Mouse (Mus musculus): ENCODE measurements around the gene Iqsec3. TPM values are rescaled to one million over a fixed set of nuclear protein-coding genes. Genes with fewer than 3 reads are reported as not detected.

Gene Iqsec3
- polyA plus RNA-seq, 1 experiment, result 0.09 TPM

DNA sequence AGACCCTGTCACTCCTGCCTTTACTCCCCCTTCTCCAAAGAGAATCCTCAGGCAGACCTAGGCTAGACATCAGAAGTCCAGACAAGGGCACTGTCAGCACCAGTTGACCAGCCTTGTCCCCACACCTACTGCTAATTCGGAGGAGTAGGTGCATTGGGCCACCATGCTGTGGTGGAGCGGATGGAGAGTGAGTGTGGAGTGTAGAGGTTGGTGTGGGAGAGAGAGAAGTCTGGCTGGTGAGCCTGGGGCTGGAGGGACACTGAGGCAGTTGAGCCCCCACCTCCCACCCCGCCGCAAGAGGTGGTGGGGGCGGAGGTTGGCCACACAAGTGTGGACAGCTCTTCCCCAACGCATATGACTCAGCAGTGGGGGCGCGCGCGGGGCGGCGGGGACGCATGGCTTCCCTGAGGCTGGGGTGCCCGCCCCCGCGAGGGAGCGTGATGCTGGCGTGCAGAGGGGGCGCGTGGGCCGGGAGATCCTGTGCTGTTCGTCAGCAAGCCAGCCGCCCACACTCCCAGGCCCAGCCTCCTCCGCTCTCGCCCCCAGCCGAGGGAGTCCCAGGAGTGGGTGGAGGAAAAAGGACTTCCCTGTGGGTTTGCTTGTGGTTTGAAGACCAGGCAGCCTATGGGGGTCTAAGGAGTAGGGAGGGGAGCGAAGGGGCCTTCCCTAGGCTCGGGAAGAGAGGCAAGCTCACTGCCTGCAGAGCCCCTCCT, 10.7 kb downstream of the Iqsec3 start:
- Histone ChIP-seq H3K27me3 (ENCODE audit: control insufficient read depth, insufficient read depth, insufficient read length) (no peaks in the 10 kb centered on the region), H3ac (ENCODE audit: control insufficient read depth, insufficient read length, low read depth) (no peak overlapping the region), H3K79me2 (ENCODE audit: control insufficient read depth, insufficient read depth) (no peaks in the 10 kb centered on the region), H3K36me3 (ENCODE audit: control insufficient read depth, insufficient read depth) (no peaks in the 10 kb centered on the region), H3K4me3 (ENCODE audit: insufficient read depth, poor library complexity, severe bottlenecking) (no peak overlapping the region), H3K79me3 (ENCODE audit: low read depth) (no peaks in the 10 kb centered on the region)
- TF ChIP-seq MAX (IDR thresholded peaks at IDR 0.05), result no peak
- TF ChIP-seq USF1 (IDR thresholded peaks at IDR 0.05; ENCODE audit: low read depth), result no peak
- TF ChIP-seq CTCF (IDR thresholded peaks at IDR 0.05; ENCODE audit: control insufficient read depth, insufficient read depth, insufficient read length), result no peak
- TF ChIP-seq FOSL1 (IDR thresholded peaks at IDR 0.05; ENCODE audit: insufficient read depth, low read length, poor library complexity, severe bottlenecking), result no peak
- no peak for TF ChIP-seq CEBPB (IDR thresholded peaks at IDR 0.05; ENCODE audit: low read depth)
- TF ChIP-seq MYOD1 (IDR thresholded peaks at IDR 0.05; ENCODE audit: control insufficient read depth, insufficient read length, low read depth), result no peak
- no peak for TF ChIP-seq MYOG (IDR thresholded peaks at IDR 0.05; ENCODE audit: control insufficient read depth, extremely low read depth, insufficient read length)

DNA sequence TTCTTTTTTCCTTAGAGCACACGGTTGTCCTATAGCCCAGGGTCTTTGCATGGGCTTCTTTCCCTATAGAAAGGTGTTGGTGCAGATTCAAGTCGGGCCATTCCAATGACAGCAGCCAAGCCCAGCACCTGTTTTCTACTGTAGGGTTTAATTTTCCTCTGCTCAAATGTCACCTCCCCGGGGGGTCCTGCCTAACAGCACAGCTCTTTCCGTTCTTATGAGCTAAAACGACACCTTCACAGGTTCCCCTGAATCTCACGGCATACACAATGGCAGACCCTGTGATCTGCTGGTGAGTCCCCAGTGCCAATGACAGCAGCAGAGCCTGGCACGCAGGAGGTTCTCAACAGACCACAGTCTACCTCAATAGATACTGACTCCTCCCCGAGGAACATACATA, 16.1 kb downstream of the Iqsec3 start:
- TF ChIP-seq MYOG (IDR thresholded peaks at IDR 0.05; ENCODE audit: control insufficient read depth, extremely low read depth, insufficient read length), result no peak
- no peak for TF ChIP-seq USF1 (IDR thresholded peaks at IDR 0.05; ENCODE audit: low read depth)
- no peak for TF ChIP-seq MYOD1 (IDR thresholded peaks at IDR 0.05; ENCODE audit: control insufficient read depth, insufficient read length, low read depth)
- TF ChIP-seq CTCF (IDR thresholded peaks at IDR 0.05; ENCODE audit: control insufficient read depth, insufficient read depth, insufficient read length), result no peak
- TF ChIP-seq MAX (IDR thresholded peaks at IDR 0.05), result no peak
- no peak for TF ChIP-seq CEBPB (IDR thresholded peaks at IDR 0.05; ENCODE audit: low read depth)
- TF ChIP-seq FOSL1 (IDR thresholded peaks at IDR 0.05; ENCODE audit: insufficient read depth, low read length, poor library complexity, severe bottlenecking), result no peak
- no peaks in the 10 kb centered on the region for H3K36me3 ChIP-seq (ENCODE audit: control insufficient read depth, insufficient read depth)
- H3ac ChIP-seq (ENCODE audit: control insufficient read depth, insufficient read length, low read depth), result no peak overlapping the region
- H3K79me2 ChIP-seq (ENCODE audit: control insufficient read depth, insufficient read depth), result no peaks in the 10 kb centered on the region
- no peaks in the 10 kb centered on the region for H3K79me3 ChIP-seq (ENCODE audit: low read depth)
- no peaks in the 10 kb centered on the region for H3K27me3 ChIP-seq (ENCODE audit: control insufficient read depth, insufficient read depth, insufficient read length)
- no peak overlapping the region for H3K4me3 ChIP-seq (ENCODE audit: insufficient read depth, poor library complexity, severe bottlenecking)

DNA sequence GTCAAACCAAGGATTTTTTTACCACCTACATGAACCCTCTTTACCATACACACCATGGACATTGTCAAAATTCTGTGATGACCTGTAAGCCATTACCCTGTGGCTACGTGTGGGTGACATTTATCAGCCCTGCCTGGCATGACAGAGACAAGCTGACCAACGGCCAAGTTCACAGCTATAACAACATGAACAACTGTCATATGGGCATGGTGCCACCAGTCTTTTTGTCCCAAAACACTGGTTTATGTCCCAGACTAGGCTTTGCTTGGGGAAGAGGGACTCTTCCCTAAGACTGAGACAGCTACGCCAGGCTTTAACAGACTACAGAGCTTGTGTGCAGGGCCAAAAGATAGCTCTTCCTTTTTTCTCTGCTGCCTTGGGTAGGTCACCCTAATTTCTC, 16.8 kb downstream of the Iqsec3 start:
- TF ChIP-seq FOSL1 (IDR thresholded peaks at IDR 0.05; ENCODE audit: insufficient read depth, low read length, poor library complexity, severe bottlenecking) (no peak), USF1 (IDR thresholded peaks at IDR 0.05; ENCODE audit: low read depth) (no peak), MYOD1 (IDR thresholded peaks at IDR 0.05; ENCODE audit: control insufficient read depth, insufficient read length, low read depth) (no peak), MYOG (IDR thresholded peaks at IDR 0.05; ENCODE audit: control insufficient read depth, extremely low read depth, insufficient read length) (no peak), CTCF (IDR thresholded peaks at IDR 0.05; ENCODE audit: control insufficient read depth, insufficient read depth, insufficient read length) (no peak)
- Histone ChIP-seq H3K79me3 (ENCODE audit: low read depth) (no peaks in the 10 kb centered on the region), H3K79me2 (ENCODE audit: control insufficient read depth, insufficient read depth) (no peaks in the 10 kb centered on the region), H3K36me3 (ENCODE audit: control insufficient read depth, insufficient read depth) (no peaks in the 10 kb centered on the region), H3K4me3 (ENCODE audit: insufficient read depth, poor library complexity, severe bottlenecking) (no peak overlapping the region), H3K27me3 (ENCODE audit: control insufficient read depth, insufficient read depth, insufficient read length) (no peaks in the 10 kb centered on the region), H3ac (ENCODE audit: control insufficient read depth, insufficient read length, low read depth) (no peak overlapping the region)

DNA sequence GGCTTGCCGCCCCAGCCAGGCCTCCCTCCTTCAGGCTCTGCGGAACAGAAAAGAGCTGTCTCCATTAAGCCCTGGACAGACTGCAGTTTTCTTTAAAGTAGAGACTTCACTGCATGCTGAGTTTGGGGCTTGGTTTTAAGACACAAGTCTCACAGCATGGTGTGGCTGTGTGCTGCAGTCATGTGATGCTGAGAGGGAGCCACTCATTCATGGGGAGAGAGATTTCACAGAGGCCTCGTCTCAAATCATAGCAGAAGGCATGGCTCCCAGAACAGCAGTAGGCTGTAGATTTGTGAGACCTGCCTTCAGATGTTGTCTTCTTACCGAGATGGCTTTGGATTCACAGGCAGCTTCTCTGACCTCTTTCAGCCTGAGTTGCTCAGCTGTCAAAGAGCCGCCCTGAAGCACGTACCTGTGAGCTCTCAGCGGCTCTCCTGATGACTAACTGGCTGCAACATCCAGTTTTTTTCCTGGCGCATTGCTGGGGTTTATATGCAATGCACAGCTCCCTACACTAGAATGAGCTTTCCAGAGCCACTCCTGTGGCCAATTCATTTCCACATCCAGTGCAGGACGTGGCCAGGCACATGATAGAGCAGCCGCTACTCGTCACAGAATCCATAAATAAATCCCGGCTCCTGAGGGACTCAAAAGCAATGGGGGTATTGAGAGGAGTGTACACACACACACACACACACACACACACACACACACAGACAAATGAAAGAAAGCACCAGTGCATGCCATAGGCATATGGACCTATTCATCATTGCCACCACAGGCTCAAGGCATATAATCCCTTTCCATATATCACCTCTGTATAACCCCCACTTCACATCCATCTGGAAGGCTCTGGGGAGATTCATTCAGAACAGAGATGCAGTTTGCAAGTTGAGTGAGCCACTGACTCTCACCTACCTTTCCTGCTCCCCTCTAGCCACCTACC, 18.7 kb downstream of the Iqsec3 start:
- Histone ChIP-seq H3K4me3 (ENCODE audit: insufficient read depth, poor library complexity, severe bottlenecking) (no peak overlapping the region), H3K79me3 (ENCODE audit: low read depth) (no peaks in the 10 kb centered on the region), H3K79me2 (ENCODE audit: control insufficient read depth, insufficient read depth) (no peaks in the 10 kb centered on the region), H3K36me3 (ENCODE audit: control insufficient read depth, insufficient read depth) (no peaks in the 10 kb centered on the region), H3ac (ENCODE audit: control insufficient read depth, insufficient read length, low read depth) (no peak overlapping the region), H3K27me3 (ENCODE audit: control insufficient read depth, insufficient read depth, insufficient read length) (no peaks in the 10 kb centered on the region)
- no peak for TF ChIP-seq CEBPB (IDR thresholded peaks at IDR 0.05; ENCODE audit: low read depth)

DNA sequence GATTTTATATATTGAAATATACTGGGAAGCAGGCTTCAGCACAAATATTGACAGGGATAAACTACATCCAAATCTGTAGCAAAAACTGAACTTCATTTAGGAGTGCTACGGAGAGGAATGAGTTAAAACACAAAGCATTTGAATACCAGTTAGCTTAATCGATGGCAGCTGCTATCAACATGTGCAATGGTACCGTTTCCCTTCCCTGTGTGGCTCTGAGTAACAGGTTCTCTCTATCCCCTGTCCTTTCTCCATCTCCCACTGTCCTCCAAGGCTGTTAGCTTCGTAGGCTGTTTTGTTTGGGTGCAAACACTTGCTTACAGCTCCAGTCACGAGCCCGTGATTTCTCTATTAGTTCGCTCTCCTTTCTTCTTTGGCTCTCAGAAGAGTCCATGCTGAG, 19.7 kb downstream of the Iqsec3 start:
- Histone ChIP-seq H3K27me3 (ENCODE audit: control insufficient read depth, insufficient read depth, insufficient read length) (no peaks in the 10 kb centered on the region), H3ac (ENCODE audit: control insufficient read depth, insufficient read length, low read depth) (no peak overlapping the region), H3K79me3 (ENCODE audit: low read depth) (no peaks in the 10 kb centered on the region), H3K79me2 (ENCODE audit: control insufficient read depth, insufficient read depth) (no peaks in the 10 kb centered on the region), H3K4me3 (ENCODE audit: insufficient read depth, poor library complexity, severe bottlenecking) (no peak overlapping the region), H3K36me3 (ENCODE audit: control insufficient read depth, insufficient read depth) (no peaks in the 10 kb centered on the region)
- TF ChIP-seq USF1 (IDR thresholded peaks at IDR 0.05; ENCODE audit: low read depth) (no peak), CEBPB (IDR thresholded peaks at IDR 0.05; ENCODE audit: low read depth) (no peak), FOSL1 (IDR thresholded peaks at IDR 0.05; ENCODE audit: insufficient read depth, low read length, poor library complexity, severe bottlenecking) (no peak), MYOD1 (IDR thresholded peaks at IDR 0.05; ENCODE audit: control insufficient read depth, insufficient read length, low read depth) (no peak), MAX (IDR thresholded peaks at IDR 0.05) (no peak), CTCF (IDR thresholded peaks at IDR 0.05; ENCODE audit: control insufficient read depth, insufficient read depth, insufficient read length) (no peak)

Data from C2C12 (cell line).